Mouse (Mus musculus) granulocyte monocyte progenitor cell, adult 5-6 weeks (primary cell): ENCODE results near the gene Cep55. TPM values are rescaled to one million over a fixed set of nuclear protein-coding genes. Genes with fewer than 3 reads are reported as not detected.

ENCODE experiments used
- ATAC-seq: replicated peaks from 2 replicates; pipeline ENCODE4 v1.8.0; 2016; ENCODE audit warnings: mild to moderate bottlenecking, moderate TSS enrichment, inconsistent platforms; ENCODE audit not compliant: poor library complexity, severe bottlenecking
- total RNA-seq, 2 experiments: library from RNA; stranded (forward) in 1 of 2; stranded (reverse) in 1 of 2; fragments of 200-712, 200-1000 nt in 1 of 2; fragments of >200 nt in 1 of 2; fragmentation: Nextera tagmentation in 1 of 2; gene quantifications; 2 replicates each; pipeline ENCODE4 v1.2.3; 2014 to 2017

Cep55 gene
- total RNA-seq, 2 experiments from 2014 or later = 21.4 to 57.7 TPM

GRCm38 (mm10) chr19:38091512-38091985 is 36.7 kb downstream of the Cep55 start:
- ATAC-seq = peak; percentile 41; the same call in 1 of the 2 replicates

- no peak for ATAC-seq
Observed at GRCm38 (mm10) chr19:38096231-38096630, 41.4 kb downstream of the Cep55 start.

- peak; percentile 98 for ATAC-seq
Observed at GRCm38 (mm10) chr19:38096858-38097758, 42.3 kb downstream of the Cep55 start, which contains the start of gene Ffar4. Ffar4 (plus strand) TSS chr19:38097071.

GRCm38 (mm10) chr19:38107871-38108270 is 53.1 kb downstream of the Cep55 start:
- ATAC-seq = no peak

- peak; percentile 50; the same call in 1 of the 2 replicates for ATAC-seq
Observed at GRCm38 (mm10) chr19:38109506-38110242, 54.9 kb downstream of the Cep55 start.

GRCm38 (mm10) chr19:38111056-38111455 is 56.2 kb downstream of the Cep55 start:
- ATAC-seq = no peak

- ATAC-seq = no peak
Observed at GRCm38 (mm10) chr19:38112575-38112974, 57.8 kb downstream of the Cep55 start.

GRCm38 (mm10) chr19:38114834-38115491 is 60.2 kb downstream of the Cep55 start:
- ATAC-seq = no peak

GRCm38 (mm10) chr19:38120123-38120760 is 65.4 kb downstream of the Cep55 start:
- peak; percentile 30; the same call in 1 of the 2 replicates for ATAC-seq

- 0 out of 2 replicates have a peak, but pooled peaks have one; percentile 10 for ATAC-seq
Observed at GRCm38 (mm10) chr19:38123921-38124320, 69.1 kb downstream of the Cep55 start.

Other genes starting within 250 kb of the Cep55 start
- 2.3 and 6.7 TPM in 2 replicates for gene Myof, start 11.4 kb upstream of the Cep55 start, total RNA-seq (2014; fragmentation: Nextera tagmentation)
- gene Myof, start 11.4 kb upstream of the Cep55 start, total RNA-seq (2017) = 1.0 and 1.1 TPM in 2 replicates
- gene Ffar4, start 42.1 kb downstream of the Cep55 start, total RNA-seq (2014; fragmentation: Nextera tagmentation) = not detected in 2 replicates
- 0.47 TPM in 1 of 2 replicates, not detected in the other for gene Ffar4, start 42.1 kb downstream of the Cep55 start, total RNA-seq (2017)
- gene Rbp4, start 70.3 kb downstream of the Cep55 start, total RNA-seq (2014; fragmentation: Nextera tagmentation) = not detected in 2 replicates
- not detected in 2 replicates for gene Rbp4, start 70.3 kb downstream of the Cep55 start, total RNA-seq (2017)
- not detected in 2 replicates for gene Pde6c, start 77.8 kb downstream of the Cep55 start, total RNA-seq (2014; fragmentation: Nextera tagmentation)
- gene Pde6c, start 77.8 kb downstream of the Cep55 start, total RNA-seq (2017) = not detected in 2 replicates
- 23.0 and 36.0 TPM in 2 replicates for gene Fra10ac1, start 169.1 kb downstream of the Cep55 start, total RNA-seq (2014; fragmentation: Nextera tagmentation)
- gene Fra10ac1, start 169.1 kb downstream of the Cep55 start, total RNA-seq (2017) = 41.0 and 45.0 TPM in 2 replicates
- gene Lgi1, start 209.5 kb downstream of the Cep55 start, total RNA-seq (2014; fragmentation: Nextera tagmentation) = 2.4 TPM in 1 of 2 replicates, not detected in the other
- gene Lgi1, start 209.5 kb downstream of the Cep55 start, total RNA-seq (2017) = 0.39 TPM in 1 of 2 replicates, not detected in the other